Mouse (Mus musculus) E14TG2a.4 (cell line): ENCODE data around the gene Nectin4.

Experiments
- CTCF ChIP-seq: conservative IDR thresholded peaks from 2 replicates; pipeline ENCODE4 v1.5.1; 2014; ENCODE audit warnings: low read length
- NANOG ChIP-seq: IDR thresholded peaks from 2 replicates; pipeline ENCODE4 v1.6.1; 2014; ENCODE audit warnings: borderline replicate concordance, low read length, mixed read lengths

- TF ChIP-seq CTCF = no peak
- no peak for TF ChIP-seq NANOG
Measured at GRCm38 (mm10) chr1:171346095-171346450, 23.8 kb upstream of the Nectin4 start.
